Mouse (Mus musculus): ENCODE measurements at regions not wholly inside any gene's neighbourhood (a gene's known extent, or its start where the extent isn't known, plus 50 kb on each side); places are given as distances from the start of the nearest gene placed in this dataset.

GRCm38 (mm10) chr5:148820476-148820875 is 108.6 kb downstream of the Katnal1 start:
- peaks cover 13% of the 10 kb centered on the region; the same call in 1 of the 2 replicates for H3K27me3 ChIP-seq
- peaks cover 17% of the 10 kb centered on the region for H3K4me1 ChIP-seq
- no peak for ATAC-seq (ENCODE audit: low FRiP score)
- 17% methylated on average over 20 of the region's 20 CpGs for WGBS
- H3K4me3 ChIP-seq (replicated peaks) = peak overlapping the region; percentile 10; the same call in 1 of the 2 replicates
- H3K9me3 ChIP-seq = no peaks in the 10 kb centered on the region
- peak overlapping the region; percentile 43 for H3K4me2 ChIP-seq
- H3K9ac ChIP-seq = peak overlapping the region; percentile 7; the same call in 1 of the 2 replicates
- no peak overlapping the region for H3K27ac ChIP-seq
- H3K36me3 ChIP-seq (replicated peaks) = no peaks in the 10 kb centered on the region

GRCm38 (mm10) chr5:148819423-148819822 is 109.7 kb downstream of the Katnal1 start:
- no peak overlapping the region for H3K9ac ChIP-seq
- H3K9me3 ChIP-seq = no peaks in the 10 kb centered on the region
- no peak overlapping the region for H3K27ac ChIP-seq
- 59% methylated on average over 6 of the region's 6 CpGs for WGBS
- H3K4me3 ChIP-seq (replicated peaks) = no peak overlapping the region
- H3K36me3 ChIP-seq (replicated peaks) = no peaks in the 10 kb centered on the region
- no peak overlapping the region for H3K4me2 ChIP-seq
- H3K27me3 ChIP-seq = peaks cover 13% of the 10 kb centered on the region; the same call in 1 of the 2 replicates
- peaks cover 17% of the 10 kb centered on the region for H3K4me1 ChIP-seq
- ATAC-seq (ENCODE audit: low FRiP score) = no peak

- Histone ChIP-seq H3K9me3 (no peaks in the 10 kb centered on the region), H3K4me1 (peaks cover 17% of the 10 kb centered on the region), H3K27me3 (peaks cover 13% of the 10 kb centered on the region; the same call in 1 of the 2 replicates), H3K36me3 (replicated peaks) (no peaks in the 10 kb centered on the region), H3K27ac (no peak overlapping the region), H3K4me2 (no peak overlapping the region), H3K4me3 (replicated peaks) (no peak overlapping the region), H3K9ac (no peak overlapping the region)
- 68% methylated on average over 2 of the region's 2 CpGs for WGBS
- ATAC-seq (ENCODE audit: low FRiP score) = no peak
These were observed 110.4 kb downstream of the Katnal1 start for GRCm38 (mm10) chr5:148818746-148819145.

GRCm38 (mm10) chr5:148812840-148813239 is 116.3 kb downstream of the Katnal1 start:
- Histone ChIP-seq H3K36me3 (replicated peaks) (no peaks in the 10 kb centered on the region), H3K9ac (no peak overlapping the region), H3K27ac (no peak overlapping the region), H3K4me3 (replicated peaks) (no peak overlapping the region), H3K4me1 (no peaks in the 10 kb centered on the region), H3K4me2 (no peak overlapping the region), H3K27me3 (peaks cover 27% of the 10 kb centered on the region), H3K9me3 (no peaks in the 10 kb centered on the region)
- 80% methylated on average over 9 of the region's 9 CpGs for WGBS
- no peak for ATAC-seq (ENCODE audit: low FRiP score)

GRCm38 (mm10) chr5:148812016-148812415 is 117.1 kb downstream of the Katnal1 start:
- ATAC-seq (ENCODE audit: low FRiP score) = no peak
- Histone ChIP-seq H3K9me3 (no peaks in the 10 kb centered on the region), H3K9ac (no peak overlapping the region), H3K4me2 (no peak overlapping the region), H3K36me3 (replicated peaks) (no peaks in the 10 kb centered on the region), H3K4me1 (no peaks in the 10 kb centered on the region), H3K4me3 (replicated peaks) (no peak overlapping the region), H3K27ac (no peak overlapping the region), H3K27me3 (peaks cover 27% of the 10 kb centered on the region)
- WGBS = 15% methylated on average over 13 of the region's 13 CpGs

GRCm38 (mm10) chr5:148809485-148809884 is 119.6 kb downstream of the Katnal1 start:
- Histone ChIP-seq H3K4me3 (replicated peaks) (no peak overlapping the region), H3K36me3 (replicated peaks) (no peaks in the 10 kb centered on the region), H3K27me3 (peaks cover 27% of the 10 kb centered on the region), H3K9ac (no peak overlapping the region), H3K9me3 (no peaks in the 10 kb centered on the region), H3K4me1 (no peaks in the 10 kb centered on the region), H3K27ac (no peak overlapping the region), H3K4me2 (no peak overlapping the region)
- 88% methylated on average over 3 of the region's 3 CpGs for WGBS
- no peak for ATAC-seq (ENCODE audit: low FRiP score)

GRCm38 (mm10) chr5:148809055-148809454 is 120.1 kb downstream of the Katnal1 start:
- no peak overlapping the region for H3K9ac ChIP-seq
- WGBS = 25% methylated on average over 10 of the region's 10 CpGs
- H3K4me2 ChIP-seq = no peak overlapping the region
- H3K27me3 ChIP-seq = peaks cover 27% of the 10 kb centered on the region
- no peak for ATAC-seq (ENCODE audit: low FRiP score)
- no peak overlapping the region for H3K4me3 ChIP-seq (replicated peaks)
- no peaks in the 10 kb centered on the region for H3K9me3 ChIP-seq
- H3K36me3 ChIP-seq (replicated peaks) = no peaks in the 10 kb centered on the region
- H3K27ac ChIP-seq = no peak overlapping the region
- no peaks in the 10 kb centered on the region for H3K4me1 ChIP-seq

GRCm38 (mm10) chr5:148808426-148808825 is 120.7 kb downstream of the Katnal1 start:
- 2% methylated on average over 4 of the region's 4 CpGs for WGBS
- Histone ChIP-seq H3K27me3 (peaks cover 27% of the 10 kb centered on the region), H3K4me3 (replicated peaks) (no peak overlapping the region), H3K27ac (no peak overlapping the region), H3K9ac (no peak overlapping the region), H3K4me1 (no peaks in the 10 kb centered on the region), H3K9me3 (no peaks in the 10 kb centered on the region), H3K36me3 (replicated peaks) (no peaks in the 10 kb centered on the region), H3K4me2 (no peak overlapping the region)
- ATAC-seq (ENCODE audit: low FRiP score) = peak; percentile 51; the same call in 1 of the 2 replicates

- H3K4me1 ChIP-seq = peaks cover 6% of the 10 kb centered on the region
- H3K27ac ChIP-seq = no peak overlapping the region
- no peak for ATAC-seq (ENCODE audit: low FRiP score)
- no peaks in the 10 kb centered on the region for H3K9me3 ChIP-seq
- peaks cover 27% of the 10 kb centered on the region for H3K27me3 ChIP-seq
- H3K4me3 ChIP-seq (replicated peaks) = no peak overlapping the region
- H3K4me2 ChIP-seq = no peak overlapping the region
- WGBS = 93% methylated on average over 4 of the region's 4 CpGs
- no peak overlapping the region for H3K9ac ChIP-seq
- no peaks in the 10 kb centered on the region for H3K36me3 ChIP-seq (replicated peaks)
These were observed 121.5 kb downstream of the Katnal1 start for GRCm38 (mm10) chr5:148807612-148808011.

GRCm38 (mm10) chr5:148805030-148805429 is 124.1 kb downstream of the Katnal1 start:
- H3K4me2 ChIP-seq = no peak overlapping the region
- H3K4me1 ChIP-seq = peaks cover 11% of the 10 kb centered on the region
- H3K36me3 ChIP-seq (replicated peaks) = no peaks in the 10 kb centered on the region
- H3K4me3 ChIP-seq (replicated peaks) = no peak overlapping the region
- no peaks in the 10 kb centered on the region for H3K9me3 ChIP-seq
- 75% methylated on average over 3 of the region's 3 CpGs for WGBS
- no peak overlapping the region for H3K27ac ChIP-seq
- no peak for ATAC-seq (ENCODE audit: low FRiP score)
- no peak overlapping the region for H3K9ac ChIP-seq
- H3K27me3 ChIP-seq = peaks cover 12% of the 10 kb centered on the region

GRCm38 (mm10) chr5:148803772-148804171 is 125.3 kb downstream of the Katnal1 start:
- H3K27me3 ChIP-seq = no peaks in the 10 kb centered on the region
- H3K4me2 ChIP-seq = no peak overlapping the region
- WGBS = 87% methylated on average over 12 of the region's 14 CpGs
- no peaks in the 10 kb centered on the region for H3K36me3 ChIP-seq (replicated peaks)
- no peak overlapping the region for H3K4me3 ChIP-seq (replicated peaks)
- H3K4me1 ChIP-seq = peaks cover 20% of the 10 kb centered on the region
- no peak for ATAC-seq (ENCODE audit: low FRiP score)
- no peaks in the 10 kb centered on the region for H3K9me3 ChIP-seq
- H3K9ac ChIP-seq = no peak overlapping the region
- no peak overlapping the region for H3K27ac ChIP-seq

GRCm38 (mm10) chr5:148802720-148803119 is 126.4 kb downstream of the Katnal1 start:
- ATAC-seq (ENCODE audit: low FRiP score) = no peak
- WGBS = 75% methylated on average over 9 of the region's 9 CpGs

GRCm38 (mm10) chr5:148798541-148798940 is 130.6 kb downstream of the Katnal1 start:
- no peaks in the 10 kb centered on the region for H3K9me3 ChIP-seq
- H3K27me3 ChIP-seq = no peaks in the 10 kb centered on the region
- H3K4me3 ChIP-seq (replicated peaks) = no peak overlapping the region
- H3K4me1 ChIP-seq = peaks cover 36% of the 10 kb centered on the region
- no peak overlapping the region for H3K4me2 ChIP-seq
- no peak for ATAC-seq (ENCODE audit: low FRiP score)
- WGBS = 69% methylated on average over 6 of the region's 6 CpGs
- H3K9ac ChIP-seq = no peak overlapping the region
- H3K27ac ChIP-seq = no peak overlapping the region
- no peaks in the 10 kb centered on the region for H3K36me3 ChIP-seq (replicated peaks)

More at GRCm38 (mm10) chr5:148802720-148803119, 126.4 kb downstream of the Katnal1 start:
- no peak overlapping the region for H3K4me3 ChIP-seq (replicated peaks)
- H3K27ac ChIP-seq = no peak overlapping the region
- no peaks in the 10 kb centered on the region for H3K36me3 ChIP-seq (replicated peaks)
- no peak overlapping the region; the same call in 1 of the 2 replicates for H3K9ac ChIP-seq
- H3K27me3 ChIP-seq = no peaks in the 10 kb centered on the region
- no peaks in the 10 kb centered on the region for H3K9me3 ChIP-seq
- H3K4me2 ChIP-seq = no peak overlapping the region
- H3K4me1 ChIP-seq = peaks cover 30% of the 10 kb centered on the region

Measured in forebrain, embryonic 12.5 days (tissue).